Mouse (Mus musculus) megakaryocyte, embryonic 14.5 days (primary cell): Measurements from ENCODE around the gene Uspl1. TPM values are rescaled to one million over a fixed set of nuclear protein-coding genes. Genes with fewer than 3 reads are reported as not detected.
"Not testable (repeated sequence)": the region's sequence is repeated elsewhere in the genome, so short reads cannot be mapped to it uniquely, and the experiment has no call there.

Source experiments
- H3K27me3 ChIP-seq: replicated peaks from 2 replicates; pipeline ENCODE3; 2012; ENCODE audit warnings: inconsistent platforms
- H3K36me3 ChIP-seq: replicated peaks from 2 replicates; pipeline ENCODE3; 2012; ENCODE audit warnings: low read length, inconsistent platforms, mixed read lengths
- H3K4me1 ChIP-seq: 2 replicates; pipeline ENCODE4 v1.6.1; 2012; ENCODE audit warnings: inconsistent platforms
- H3K4me3 ChIP-seq: replicated peaks from 2 replicates; pipeline ENCODE3; 2012; ENCODE audit warnings: moderate library complexity, mild to moderate bottlenecking, inconsistent platforms
- H3K9me3 ChIP-seq: 2 replicates; pipeline ENCODE4 v1.6.1; 2012; ENCODE audit warnings: inconsistent platforms
- FLI1 ChIP-seq: IDR thresholded peaks from 2 replicates; pipeline ENCODE4 v1.6.1; 2012; ENCODE audit warnings: low read length, inconsistent platforms, mixed read lengths
- GATA1 ChIP-seq: IDR thresholded peaks from 3 replicates; pipeline ENCODE4 v1.6.1; 2012; ENCODE audit warnings: mixed read lengths, low read length, inconsistent platforms, borderline replicate concordance
- polyA plus RNA-seq: library from polyadenylated mRNA; stranded (reverse); fragments of >175 nt; gene quantifications from 2 replicates; pipeline ENCODE4 v1.2.3, GENCODE M21; 2012; ENCODE audit warnings: low replicate concordance; ENCODE audit not compliant: insufficient read depth

Gene Uspl1
- polyA plus RNA-seq = 0.91 TPM in 1 of 2 replicates, not detected in the other

DNA sequence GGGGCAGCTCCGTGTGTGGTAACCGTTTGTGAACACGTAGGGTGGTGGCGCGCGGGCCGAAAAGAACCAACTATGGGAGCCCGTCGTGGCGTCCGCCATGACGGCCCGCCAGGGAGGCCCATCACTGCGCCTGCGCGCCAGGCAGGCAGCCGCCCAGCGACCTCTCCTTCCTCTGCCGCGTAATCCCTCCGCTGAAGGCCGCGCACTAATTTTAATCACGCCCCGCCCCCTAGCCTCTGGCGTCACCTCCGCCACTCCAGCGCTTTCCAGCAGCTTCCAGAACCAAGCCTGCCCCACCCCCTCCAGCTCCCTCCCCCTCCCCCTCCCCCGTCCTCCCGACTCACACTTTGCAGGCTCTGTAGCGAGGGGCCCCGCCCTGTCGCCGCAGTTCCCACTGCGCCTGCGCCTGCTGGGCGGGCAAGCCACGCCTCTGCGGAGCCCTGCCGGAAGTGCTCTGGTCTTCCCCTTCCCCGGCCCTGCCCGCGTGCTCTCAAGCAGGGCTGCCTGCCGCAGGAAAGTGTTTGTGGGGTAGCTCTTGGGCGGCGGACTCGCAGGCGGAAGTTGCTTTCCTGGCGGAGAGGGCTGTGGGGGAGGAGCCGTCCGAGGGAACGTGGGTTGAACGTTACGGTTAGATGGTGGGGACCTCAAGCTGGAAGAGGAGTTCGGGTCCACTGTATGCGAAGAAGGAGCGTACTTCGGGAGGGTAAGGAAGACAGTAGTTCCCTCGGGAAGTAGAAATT, at the start of gene Uspl1, which contains the start of gene Hmgb1:
Uspl1 (plus strand) TSS at position 247 of the 740 bp plus-strand sequence.
Hmgb1 (minus strand) TSS at position 386 of the 740 bp plus-strand sequence.
- Histone ChIP-seq H3K4me1 (peaks cover 39% of the 10 kb centered on the region), H3K36me3 (peaks cover 34% of the 10 kb centered on the region), H3K27me3 (no peaks in the 10 kb centered on the region), H3K4me3 (peak within 1 kb of the TSS; percentile 96), H3K9me3 (no peaks in the 10 kb centered on the region)
- TF ChIP-seq FLI1 (peak; percentile 57; the same call in 1 of the 2 replicates), GATA1 (no peak)

DNA sequence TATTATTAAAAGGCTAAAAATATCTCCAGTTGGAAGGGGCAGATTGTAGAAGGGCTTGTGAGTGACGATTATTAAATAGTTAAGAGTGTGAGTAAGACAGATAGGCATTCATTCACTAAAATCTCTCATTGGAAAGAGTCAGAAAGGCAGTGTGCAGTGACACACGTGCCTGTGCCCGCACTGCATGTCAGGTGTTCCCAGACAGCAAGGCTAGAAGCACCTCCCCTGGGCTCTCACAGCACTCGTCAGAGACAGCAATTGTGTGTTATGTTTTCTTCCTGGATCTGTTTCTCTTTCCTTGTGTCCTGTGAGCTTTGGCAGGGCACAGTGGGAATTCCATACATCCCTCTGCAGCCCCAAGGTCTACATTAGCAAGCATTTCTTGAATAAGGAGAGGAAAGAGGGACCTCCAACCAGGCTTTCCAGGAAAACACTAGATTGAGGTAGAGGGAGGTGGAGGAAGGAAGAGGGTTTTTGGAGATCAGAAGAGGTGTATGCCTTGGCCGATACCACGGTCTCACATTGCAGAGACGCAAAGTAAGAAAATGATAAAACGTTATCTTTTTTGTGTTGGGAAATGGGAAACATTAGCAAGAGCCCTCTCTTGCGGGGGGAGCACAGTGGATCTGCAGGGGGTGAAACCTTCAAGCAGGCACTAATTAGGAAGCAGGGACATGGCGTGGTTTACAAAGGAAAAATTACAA, 49.2 kb upstream of the Uspl1 start:
- Histone ChIP-seq H3K4me1 (peaks cover 24% of the 10 kb centered on the region), H3K36me3 (no peaks in the 10 kb centered on the region), H3K9me3 (no peaks in the 10 kb centered on the region), H3K27me3 (peaks cover 4% of the 10 kb centered on the region), H3K4me3 (no peak overlapping the region)
- no peak for TF ChIP-seq GATA1

DNA sequence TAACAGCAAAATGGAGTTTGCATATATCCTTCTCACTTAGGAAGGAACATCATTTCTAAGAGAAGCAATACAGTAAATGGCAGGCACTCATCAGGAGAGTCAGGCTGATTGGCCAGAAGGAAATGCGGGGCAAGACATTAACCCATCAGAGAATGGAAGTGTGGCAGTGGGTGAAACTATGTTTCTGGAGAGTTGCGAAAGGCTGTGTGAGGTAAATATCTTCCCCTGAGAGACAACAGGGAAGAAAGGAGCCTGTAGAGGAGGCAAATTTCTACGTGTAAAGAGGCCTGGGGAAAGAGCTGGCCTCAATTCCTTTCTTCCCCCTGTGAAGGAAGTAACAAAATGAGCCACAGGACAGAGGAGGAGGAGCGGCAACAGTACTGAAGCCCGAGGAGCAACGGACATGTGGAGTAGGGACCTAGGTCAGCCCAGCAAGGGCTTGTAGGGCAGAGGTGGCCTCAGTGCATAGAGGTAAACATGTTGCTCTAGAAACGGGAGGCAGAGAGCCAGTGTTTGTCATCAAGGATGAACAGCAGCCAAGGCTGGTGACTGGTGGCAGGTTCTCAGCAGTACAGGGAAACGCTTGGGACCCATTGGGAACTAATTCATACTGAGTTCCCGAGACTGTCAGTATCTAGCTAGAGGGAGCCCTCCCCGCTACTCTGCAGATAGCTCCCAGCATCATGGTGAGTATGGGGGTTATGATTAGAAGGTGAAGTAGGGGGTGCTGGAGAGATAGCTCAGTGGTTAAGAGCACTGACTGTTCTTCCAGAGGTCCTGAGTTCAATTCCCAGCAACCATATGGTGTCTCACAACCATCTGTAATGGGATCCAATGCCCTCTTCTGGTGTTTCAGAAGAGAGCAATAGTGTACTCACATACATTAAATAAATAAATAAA, 48.4 kb upstream of the Uspl1 start:
- TF ChIP-seq FLI1 = no peak
- TF ChIP-seq GATA1 = no peak
- H3K36me3 ChIP-seq = no peaks in the 10 kb centered on the region
- H3K4me3 ChIP-seq = no peak overlapping the region
- H3K27me3 ChIP-seq = peaks cover 2% of the 10 kb centered on the region
- peaks cover 21% of the 10 kb centered on the region for H3K4me1 ChIP-seq
- H3K9me3 ChIP-seq = no peaks in the 10 kb centered on the region

DNA sequence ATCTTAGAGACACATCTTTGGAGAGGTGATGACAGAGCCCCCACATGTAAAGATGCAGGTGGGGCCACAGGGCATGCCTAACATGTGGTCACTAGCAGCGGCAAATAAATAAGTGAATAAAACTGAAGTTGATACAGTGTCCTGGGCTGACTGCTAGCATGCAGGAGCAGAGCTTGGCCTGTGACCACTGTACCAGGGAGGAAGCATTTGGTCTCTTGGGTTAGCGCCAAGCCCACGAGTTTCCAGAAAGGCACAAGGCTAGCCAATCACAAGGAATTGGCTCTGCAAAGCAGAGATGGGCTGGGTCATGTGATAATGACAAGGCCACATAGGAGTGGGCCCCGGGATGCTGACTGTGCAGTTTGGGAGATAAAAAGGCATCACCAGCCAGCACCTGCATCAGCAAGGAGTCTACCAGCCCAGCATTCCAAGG, 47.2 kb upstream of the Uspl1 start:
- Histone ChIP-seq H3K9me3 (no peaks in the 10 kb centered on the region), H3K27me3 (peaks cover 2% of the 10 kb centered on the region), H3K4me3 (peak overlapping the region; percentile 8), H3K36me3 (no peaks in the 10 kb centered on the region), H3K4me1 (peaks cover 21% of the 10 kb centered on the region)
- no peak for TF ChIP-seq GATA1

DNA sequence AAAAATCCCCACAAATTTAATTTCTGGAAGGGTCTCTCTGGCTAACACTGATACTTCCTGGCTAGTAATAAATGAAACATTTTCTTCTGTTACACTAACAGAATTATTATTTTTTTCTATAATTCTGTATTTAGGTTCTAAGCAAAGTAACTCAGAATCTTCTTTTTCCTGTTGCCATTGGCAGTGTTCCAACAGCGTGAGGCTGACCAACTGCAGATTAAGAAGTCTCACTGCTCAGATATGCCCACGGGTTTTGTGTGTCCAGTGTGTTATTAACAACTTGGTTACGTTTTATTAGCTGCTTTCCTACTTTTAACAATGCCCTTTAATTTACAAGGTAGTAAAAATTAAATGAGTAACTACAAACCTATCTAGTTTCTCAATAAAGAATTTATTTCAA, 46.7 kb upstream of the Uspl1 start:
- H3K27me3 ChIP-seq = peaks cover 2% of the 10 kb centered on the region
- no peaks in the 10 kb centered on the region for H3K36me3 ChIP-seq
- peaks cover 21% of the 10 kb centered on the region for H3K4me1 ChIP-seq
- TF ChIP-seq FLI1 = no peak
- H3K4me3 ChIP-seq = no peak overlapping the region
- no peaks in the 10 kb centered on the region for H3K9me3 ChIP-seq

DNA sequence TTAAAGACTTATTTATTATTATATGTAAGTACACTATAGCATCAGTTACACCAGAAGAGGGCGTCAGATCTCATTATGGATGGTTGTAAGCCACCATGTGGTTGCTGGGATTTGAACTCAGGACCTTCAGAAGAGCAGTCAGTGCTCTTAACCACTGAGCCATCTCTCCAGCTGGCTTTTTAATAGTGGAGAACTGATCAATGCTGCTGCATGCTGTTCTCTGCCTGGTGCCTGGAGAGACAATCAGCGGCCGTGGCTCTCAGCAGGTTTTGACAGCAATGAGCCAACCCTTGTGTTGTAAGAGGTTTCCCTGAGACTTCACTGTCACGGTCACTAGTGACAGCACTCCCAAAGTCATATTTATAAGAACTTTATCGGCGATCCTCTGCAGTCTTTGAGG, 46.1 kb upstream of the Uspl1 start:
- not testable (repeated sequence) for H3K36me3 ChIP-seq, H3K4me3 ChIP-seq, H3K9me3 ChIP-seq, H3K27me3 ChIP-seq
- peaks cover 21% of the 10 kb centered on the region for H3K4me1 ChIP-seq

DNA sequence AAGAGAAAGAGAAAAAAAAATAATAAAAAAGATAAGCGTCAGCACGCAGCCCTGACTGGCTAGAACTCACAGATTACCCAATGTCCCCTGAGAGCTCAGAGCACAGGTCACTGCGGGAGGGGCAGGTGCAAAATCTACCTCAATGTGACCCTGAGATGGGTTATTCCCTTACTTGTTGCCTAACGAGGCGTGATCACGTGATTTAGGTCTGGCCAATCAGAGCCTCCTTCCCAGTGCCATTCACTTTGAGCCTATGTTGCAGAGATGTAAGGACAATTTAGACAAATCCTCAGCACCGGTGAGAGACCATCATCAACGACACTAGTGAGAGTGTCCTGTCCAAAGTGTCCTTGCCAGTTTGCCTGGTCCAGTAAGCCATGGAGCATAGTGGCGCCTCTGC, 43.8 kb upstream of the Uspl1 start:
- TF ChIP-seq GATA1 = no peak
- no peak for TF ChIP-seq FLI1
- Histone ChIP-seq H3K4me3 (no peak overlapping the region), H3K4me1 (peaks cover 15% of the 10 kb centered on the region), H3K36me3 (no peaks in the 10 kb centered on the region), H3K27me3 (peaks cover 3% of the 10 kb centered on the region), H3K9me3 (no peaks in the 10 kb centered on the region)

DNA sequence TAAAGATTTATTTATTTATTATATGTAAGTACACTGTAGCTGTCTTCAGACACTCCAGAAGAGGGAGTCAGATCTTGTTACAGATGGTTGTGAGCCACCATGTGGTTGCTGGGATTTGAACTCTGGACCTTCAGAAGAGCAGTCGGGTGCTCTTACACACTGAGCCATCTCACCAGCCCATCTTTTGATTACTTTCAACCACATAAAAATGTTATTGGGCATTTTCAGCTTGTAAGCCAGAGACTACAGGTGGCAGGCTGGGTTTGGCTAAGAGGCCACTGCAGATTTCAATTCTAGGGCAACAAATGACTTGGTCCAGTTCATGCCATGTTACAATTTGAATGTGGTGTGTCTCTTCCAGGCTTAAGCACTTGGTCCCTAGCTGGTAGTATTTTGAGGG, 43.0 kb upstream of the Uspl1 start:
- H3K36me3 ChIP-seq, H3K4me3 ChIP-seq, H3K27me3 ChIP-seq, H3K9me3 ChIP-seq: not testable (repeated sequence)
- H3K4me1 ChIP-seq = peaks cover 10% of the 10 kb centered on the region

DNA sequence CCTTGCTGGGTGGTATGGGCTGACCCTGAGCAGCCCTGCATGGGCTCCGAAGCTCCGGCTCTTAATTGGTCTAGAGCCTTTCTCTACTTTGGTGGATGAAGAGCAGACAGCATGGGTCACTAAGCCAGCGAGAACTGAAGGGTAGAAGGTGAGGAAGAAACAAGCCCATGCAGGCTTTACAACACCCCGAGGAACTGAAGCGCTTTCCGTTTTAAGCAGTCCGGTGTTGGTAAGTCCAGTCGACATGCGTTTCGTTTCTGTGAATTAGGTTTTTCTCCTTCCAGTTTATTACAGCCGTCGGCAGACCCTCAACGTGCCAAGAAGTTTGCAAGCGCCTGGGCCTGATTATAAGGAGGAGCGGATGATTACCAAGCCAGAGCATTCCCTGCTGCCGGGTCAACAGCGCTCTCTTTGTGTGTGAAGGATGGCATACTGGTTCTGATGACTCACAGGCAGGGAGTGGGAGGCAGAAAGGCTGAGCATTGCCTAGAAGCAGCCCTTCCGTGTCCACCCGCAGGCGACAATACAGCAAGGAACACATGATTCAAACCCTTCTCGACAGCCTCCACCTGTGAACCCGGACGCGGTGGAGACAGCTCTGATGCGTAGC, 40.3 kb upstream of the Uspl1 start:
- no peaks in the 10 kb centered on the region for H3K36me3 ChIP-seq
- TF ChIP-seq GATA1 (no peak), FLI1 (no peak)
- H3K27me3 ChIP-seq = peaks cover 3% of the 10 kb centered on the region
- no peak overlapping the region for H3K4me3 ChIP-seq
- H3K4me1 ChIP-seq = peaks cover 4% of the 10 kb centered on the region
- peaks cover 5% of the 10 kb centered on the region; the same call in 1 of the 2 replicates for H3K9me3 ChIP-seq

DNA sequence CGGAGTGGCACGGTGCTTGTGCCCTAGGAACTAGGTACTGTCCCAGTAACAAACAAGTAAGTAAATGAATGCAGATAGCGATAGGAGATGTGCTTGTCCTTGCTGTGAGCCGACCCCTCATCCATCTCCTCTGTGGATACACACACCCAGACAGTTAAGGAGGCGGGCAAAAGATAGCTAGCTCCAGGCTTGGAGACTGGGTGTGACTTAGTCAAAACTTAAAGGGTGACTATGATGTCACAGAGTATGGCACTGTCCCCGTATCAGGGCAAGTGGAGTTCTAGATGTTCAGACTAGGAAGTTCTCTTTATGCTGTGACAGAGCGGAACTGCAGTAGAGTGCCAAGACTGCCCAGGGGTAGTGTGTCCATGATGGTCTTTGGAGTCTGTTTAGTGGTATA, 37.5 kb upstream of the Uspl1 start:
- Histone ChIP-seq H3K36me3 (no peaks in the 10 kb centered on the region), H3K4me3 (no peak overlapping the region), H3K27me3 (peaks cover 4% of the 10 kb centered on the region), H3K4me1 (peaks cover 4% of the 10 kb centered on the region), H3K9me3 (peaks cover 24% of the 10 kb centered on the region)
- TF ChIP-seq FLI1 (no peak), GATA1 (no peak)
